Mouse (Mus musculus) neural tube, embryonic 15.5 days (tissue): ENCODE results near the gene Nt5c2. TPM values are rescaled to one million over a fixed set of nuclear protein-coding genes. Genes with fewer than 3 reads are reported as not detected.

ENCODE experiments used
- ATAC-seq: fragments of 200-750 bp; cut with Nextera tagmentation; 2 replicates; pipeline ENCODE4 v1.8.0; 2017; ENCODE audit warnings: mild to moderate bottlenecking, moderate TSS enrichment, moderate library complexity; ENCODE audit not compliant: low FRiP score
- H3K27ac ChIP-seq: fragments of 300-500 bp; sonication (generic); replicated peaks from 2 replicates; pipeline ENCODE4 v1.5.1; 2015; ENCODE audit warnings: mild to moderate bottlenecking, inconsistent platforms
- H3K27me3 ChIP-seq: fragments of 300-500 bp; sonication (generic); replicated peaks from 2 replicates; pipeline ENCODE4 v1.6.1; 2015; ENCODE audit warnings: inconsistent platforms
- H3K36me3 ChIP-seq: fragments of 300-500 bp; sonication (generic); 2 replicates; pipeline ENCODE4 v1.6.1; 2015; ENCODE audit warnings: inconsistent platforms
- H3K4me1 ChIP-seq: fragments of 300-500 bp; sonication (generic); 2 replicates; pipeline ENCODE4 v1.6.1; 2015; ENCODE audit warnings: inconsistent platforms
- H3K4me2 ChIP-seq: fragments of 300-500 bp; sonication (generic); 2 replicates; pipeline ENCODE4 v1.6.1; 2015; ENCODE audit warnings: inconsistent platforms, mild to moderate bottlenecking, moderate library complexity
- H3K4me3 ChIP-seq: fragments of 300-500 bp; sonication (generic); replicated peaks from 2 replicates; pipeline ENCODE4 v1.5.1; 2015; ENCODE audit warnings: mild to moderate bottlenecking, inconsistent platforms
- H3K9ac ChIP-seq: fragments of 300-500 bp; sonication (generic); replicated peaks from 2 replicates; pipeline ENCODE4 v1.6.1; 2015; ENCODE audit warnings: mild to moderate bottlenecking, inconsistent platforms
- H3K9me3 ChIP-seq: fragments of 300-500 bp; sonication (generic); replicated peaks from 2 replicates; pipeline ENCODE4 v1.6.1; 2016; ENCODE audit warnings: inconsistent platforms
- WGBS: fragments of 180-500 bp; shearing (Covaris S2); methylation state at CpG from one replicate; pipeline ENCODE4 v1.1.7; 2015; ENCODE audit warnings: mixed read lengths; 5-methylcytosine and 5-hydroxymethylcytosine counted together
- polyA plus RNA-seq: library from polyadenylated mRNA; unstranded; fragments of >200 nt; fragmentation: Nextera tagmentation; extraction: Ambion mirVana; gene quantifications from 2 replicates; pipeline ENCODE4 v1.2.1, GENCODE M21; 2015

Nt5c2 gene
- polyA plus RNA-seq, 1 experiment from 2014 or later, result 72.1 TPM

- Histone ChIP-seq H3K4me3 (no peak overlapping the region), H3K27ac (peak overlapping the region; percentile 48; the same call in 1 of the 2 replicates), H3K9me3 (no peaks in the 10 kb centered on the region), H3K27me3 (no peaks in the 10 kb centered on the region), H3K4me1 (no peaks in the 10 kb centered on the region), H3K9ac (no peak overlapping the region), H3K36me3 (peaks cover 15% of the 10 kb centered on the region), H3K4me2 (no peak overlapping the region)
- 72% methylated on average over 5 of the region's 5 CpGs for WGBS
- ATAC-seq, result no peak
These were observed 62.0 kb downstream of the Nt5c2 start for GRCm38 (mm10) chr19:46952986-46953385.

GRCm38 (mm10) chr19:46944341-46944740, 70.6 kb downstream of the Nt5c2 start:
- no peak overlapping the region for H3K4me3 ChIP-seq
- H3K9ac ChIP-seq, result no peak overlapping the region
- peaks cover 8% of the 10 kb centered on the region for H3K36me3 ChIP-seq
- H3K27ac ChIP-seq, result no peak overlapping the region
- H3K4me2 ChIP-seq, result no peak overlapping the region
- H3K9me3 ChIP-seq, result no peaks in the 10 kb centered on the region
- H3K27me3 ChIP-seq, result no peaks in the 10 kb centered on the region
- no peaks in the 10 kb centered on the region for H3K4me1 ChIP-seq
- ATAC-seq, result no peak
- 89% methylated on average over 6 of the region's 6 CpGs for WGBS

- peaks cover 9% of the 10 kb centered on the region for H3K4me1 ChIP-seq
- H3K36me3 ChIP-seq, result no peaks in the 10 kb centered on the region
- peak overlapping the region; percentile 65 for H3K27ac ChIP-seq
- no peak overlapping the region for H3K4me2 ChIP-seq
- no peaks in the 10 kb centered on the region for H3K27me3 ChIP-seq
- no peak for ATAC-seq
- WGBS, result 59% methylated on average over 6 of the region's 6 CpGs
- no peaks in the 10 kb centered on the region for H3K9me3 ChIP-seq
- H3K4me3 ChIP-seq, result no peak overlapping the region
- no peak overlapping the region for H3K9ac ChIP-seq
These were observed 77.8 kb downstream of the Nt5c2 start for GRCm38 (mm10) chr19:46937173-46937572.

GRCm38 (mm10) chr19:46934025-46934424, 80.9 kb downstream of the Nt5c2 start:
- Histone ChIP-seq H3K4me1 (peaks cover 15% of the 10 kb centered on the region), H3K9ac (no peak overlapping the region), H3K4me3 (no peak overlapping the region), H3K36me3 (no peaks in the 10 kb centered on the region), H3K27ac (no peak overlapping the region), H3K4me2 (no peak overlapping the region), H3K9me3 (no peaks in the 10 kb centered on the region), H3K27me3 (no peaks in the 10 kb centered on the region)
- ATAC-seq, result no peak
- 81% methylated on average over 4 of the region's 4 CpGs for WGBS

GRCm38 (mm10) chr19:46932608-46933007, 82.3 kb downstream of the Nt5c2 start:
- ATAC-seq, result no peak
- no peak overlapping the region for H3K27ac ChIP-seq
- H3K4me3 ChIP-seq, result no peak overlapping the region
- H3K9me3 ChIP-seq, result no peaks in the 10 kb centered on the region
- no peak overlapping the region for H3K4me2 ChIP-seq
- H3K9ac ChIP-seq, result no peak overlapping the region
- peaks cover 14% of the 10 kb centered on the region for H3K4me1 ChIP-seq
- no peaks in the 10 kb centered on the region for H3K36me3 ChIP-seq
- no peaks in the 10 kb centered on the region for H3K27me3 ChIP-seq
- 75% methylated on average over 5 of the region's 5 CpGs for WGBS

- no peak for ATAC-seq
- Histone ChIP-seq H3K9me3 (no peaks in the 10 kb centered on the region), H3K4me2 (no peak overlapping the region), H3K4me3 (no peak overlapping the region), H3K4me1 (peaks cover 6% of the 10 kb centered on the region; the same call in 1 of the 2 replicates), H3K9ac (no peak overlapping the region), H3K27me3 (no peaks in the 10 kb centered on the region), H3K36me3 (no peaks in the 10 kb centered on the region), H3K27ac (no peak overlapping the region)
- 37% methylated on average over 5 of the region's 5 CpGs for WGBS
These were observed 84.9 kb downstream of the Nt5c2 start for GRCm38 (mm10) chr19:46930026-46930425.

- WGBS, result 50% methylated on average over 6 of the region's 6 CpGs
- no peaks in the 10 kb centered on the region for H3K9me3 ChIP-seq
- H3K27ac ChIP-seq, result no peak overlapping the region
- no peak for ATAC-seq
- H3K9ac ChIP-seq, result no peak overlapping the region
- peaks cover 6% of the 10 kb centered on the region; the same call in 1 of the 2 replicates for H3K4me1 ChIP-seq
- H3K4me2 ChIP-seq, result no peak overlapping the region
- H3K4me3 ChIP-seq, result no peak overlapping the region
- no peaks in the 10 kb centered on the region for H3K36me3 ChIP-seq
- H3K27me3 ChIP-seq, result no peaks in the 10 kb centered on the region
These were observed 85.8 kb downstream of the Nt5c2 start for GRCm38 (mm10) chr19:46929044-46929587.

GRCm38 (mm10) chr19:46928136-46928535, 86.8 kb downstream of the Nt5c2 start:
- Histone ChIP-seq H3K4me1 (peaks cover 6% of the 10 kb centered on the region; the same call in 1 of the 2 replicates), H3K4me3 (no peak overlapping the region), H3K27ac (no peak overlapping the region), H3K4me2 (no peak overlapping the region), H3K27me3 (no peaks in the 10 kb centered on the region), H3K9me3 (no peaks in the 10 kb centered on the region), H3K36me3 (no peaks in the 10 kb centered on the region), H3K9ac (no peak overlapping the region)
- no peak for ATAC-seq
- WGBS, result 51% methylated on average over 4 of the region's 4 CpGs

GRCm38 (mm10) chr19:46926951-46927350, 88.0 kb downstream of the Nt5c2 start:
- ATAC-seq, result no peak
- 66% methylated on average over 5 of the region's 5 CpGs for WGBS

GRCm38 (mm10) chr19:46926357-46926756, 88.6 kb downstream of the Nt5c2 start:
- Histone ChIP-seq H3K36me3 (no peaks in the 10 kb centered on the region), H3K9me3 (no peaks in the 10 kb centered on the region), H3K9ac (no peak overlapping the region), H3K27me3 (no peaks in the 10 kb centered on the region), H3K4me2 (no peak overlapping the region), H3K4me3 (no peak overlapping the region), H3K27ac (no peak overlapping the region), H3K4me1 (peaks cover 6% of the 10 kb centered on the region; the same call in 1 of the 2 replicates)
- 72% methylated on average over 4 of the region's 4 CpGs for WGBS
- no peak for ATAC-seq

More at GRCm38 (mm10) chr19:46926951-46927350, 88.0 kb downstream of the Nt5c2 start:
- H3K9me3 ChIP-seq, result no peaks in the 10 kb centered on the region
- H3K36me3 ChIP-seq, result no peaks in the 10 kb centered on the region
- no peak overlapping the region for H3K4me3 ChIP-seq
- no peak overlapping the region for H3K27ac ChIP-seq
- peaks cover 6% of the 10 kb centered on the region; the same call in 1 of the 2 replicates for H3K4me1 ChIP-seq
- H3K9ac ChIP-seq, result no peak overlapping the region
- no peak overlapping the region for H3K4me2 ChIP-seq
- H3K27me3 ChIP-seq, result no peaks in the 10 kb centered on the region

- no peak for ATAC-seq
- Histone ChIP-seq H3K36me3 (no peaks in the 10 kb centered on the region), H3K4me1 (no peaks in the 10 kb centered on the region), H3K27ac (no peak overlapping the region), H3K9me3 (no peaks in the 10 kb centered on the region), H3K27me3 (no peaks in the 10 kb centered on the region), H3K4me2 (no peak overlapping the region), H3K9ac (no peak overlapping the region), H3K4me3 (no peak overlapping the region)
- WGBS, result 91% methylated on average over 6 of the region's 6 CpGs
These were observed 94.4 kb downstream of the Nt5c2 start for GRCm38 (mm10) chr19:46920571-46920970.

GRCm38 (mm10) chr19:46915406-46916080, 99.4 kb downstream of the Nt5c2 start:
- 79% methylated on average over 9 of the region's 9 CpGs for WGBS
- no peaks in the 10 kb centered on the region for H3K27me3 ChIP-seq
- no peak for ATAC-seq

More at GRCm38 (mm10) chr19:46915406-46916080, 99.4 kb downstream of the Nt5c2 start:
- no peaks in the 10 kb centered on the region for H3K4me1 ChIP-seq
- no peak overlapping the region for H3K27ac ChIP-seq
- H3K9ac ChIP-seq, result no peak overlapping the region
- no peaks in the 10 kb centered on the region for H3K9me3 ChIP-seq
- no peak overlapping the region for H3K4me2 ChIP-seq
- H3K36me3 ChIP-seq, result no peaks in the 10 kb centered on the region
- no peak overlapping the region for H3K4me3 ChIP-seq
